Mouse (Mus musculus) neutrophil, adult 5-6 weeks (primary cell): ENCODE results near the gene Prtn3. TPM values are rescaled to one million over a fixed set of nuclear protein-coding genes. Genes with fewer than 3 reads are reported as not detected.

Source experiments
- ATAC-seq: fragments of 151-379, 151-347 bp; 2 replicates; pipeline ENCODE4 v1.8.0; 2017; ENCODE audit warnings: mild to moderate bottlenecking, moderate TSS enrichment; ENCODE audit not compliant: insufficient number of reproducible peaks, poor library complexity, low FRiP score, severe bottlenecking; ENCODE audit errors: extremely low read depth
- total RNA-seq: library from RNA; stranded (forward); fragments of 200-1000 nt; gene quantifications from 2 replicates; pipeline ENCODE4 v1.2.3, GENCODE M21; 2017

The Prtn3 gene
- total RNA-seq, result not detected in 2 replicates

DNA sequence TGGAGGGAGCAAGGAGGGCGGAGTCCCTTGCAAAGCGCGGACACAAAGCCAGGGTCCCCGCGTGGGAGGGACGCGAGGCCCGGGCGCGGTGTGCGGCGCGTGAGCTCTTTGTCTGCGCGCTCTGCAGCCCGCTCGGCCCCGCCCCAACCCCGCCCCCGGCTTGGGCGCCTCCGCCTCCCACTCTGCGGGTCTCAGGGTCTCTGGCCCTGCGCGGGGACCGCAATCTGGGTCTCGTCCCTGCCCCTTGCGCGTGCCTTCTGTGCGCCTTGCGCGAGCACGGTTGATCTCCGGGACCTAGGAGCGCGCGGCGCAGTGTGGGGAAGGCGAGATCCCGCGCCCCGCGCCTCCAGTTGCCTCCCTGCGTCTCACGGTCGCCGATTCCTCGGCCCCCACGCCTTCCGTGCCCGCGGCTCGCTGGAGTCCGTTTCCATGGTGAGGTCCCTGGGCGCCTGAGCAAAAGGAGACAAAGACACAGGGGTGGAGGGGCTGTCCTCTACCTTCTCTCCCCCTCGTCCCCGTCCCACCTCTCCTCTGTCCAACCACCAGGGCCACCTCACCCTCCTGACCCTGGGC, at the start of gene Prtn3, which contains the start of gene Plppr3:
Gene Prtn3 (plus strand): TSS at position 187 of the 573 bp plus-strand sequence.
Gene Plppr3 (minus strand): TSS at position 345 of the 573 bp plus-strand sequence.
- 0 out of 2 replicates have a peak, but pooled peaks have one; percentile 13 for ATAC-seq

DNA sequence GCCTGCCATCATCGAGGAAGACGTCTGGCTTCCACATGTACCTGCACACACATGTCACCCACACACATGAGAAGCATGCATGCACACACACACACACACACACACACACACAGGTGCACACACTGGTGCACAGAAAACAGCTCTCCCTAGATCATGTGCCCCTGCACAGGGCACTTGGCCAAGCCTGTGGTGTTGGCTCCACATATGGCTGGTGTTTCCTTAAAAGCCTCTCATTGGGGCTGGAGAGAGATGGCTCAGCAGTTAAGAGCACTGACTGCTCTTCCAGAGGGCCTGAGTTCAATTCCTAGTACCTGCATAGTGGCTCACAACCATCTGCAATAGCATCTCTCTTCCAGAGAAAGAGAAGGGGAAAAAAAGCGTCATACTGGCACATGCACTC, 42.7 kb upstream of the Prtn3 start:
- ATAC-seq, result no peak

DNA sequence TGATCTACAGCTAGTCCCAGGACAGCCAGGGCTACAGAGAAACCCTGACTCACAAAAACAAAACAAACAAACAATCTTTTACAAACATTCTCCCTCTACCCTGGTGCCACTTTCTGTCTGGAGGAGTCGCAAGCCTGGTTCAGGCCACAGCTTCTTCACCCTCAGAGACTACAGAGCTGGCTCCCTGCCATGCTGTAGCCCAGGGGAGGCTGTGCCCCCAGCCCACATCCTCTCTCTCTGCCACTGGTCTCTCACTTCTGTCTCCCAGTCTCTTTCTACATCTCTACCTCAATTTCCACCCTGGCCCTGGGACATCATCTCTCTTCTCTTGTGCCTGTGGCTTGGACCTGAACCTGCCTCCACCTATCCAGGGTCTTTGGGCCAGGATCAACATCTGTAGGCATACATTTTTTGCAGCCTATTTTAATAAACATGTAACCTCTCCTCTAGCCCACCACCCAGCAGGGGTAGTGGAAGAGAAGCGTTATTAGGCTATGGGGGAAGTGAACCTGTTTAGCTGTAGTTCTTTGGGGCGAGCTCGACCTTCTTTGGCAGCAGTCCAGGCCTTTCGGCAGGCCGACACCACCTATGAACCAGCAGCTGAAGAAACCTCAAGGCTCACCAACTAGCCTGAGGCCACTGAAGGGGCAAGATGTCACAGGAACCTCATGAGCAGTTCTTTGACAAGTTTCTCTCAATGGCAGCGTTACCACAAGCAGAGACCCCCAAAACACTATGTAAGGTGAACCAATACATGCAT, 42.1 kb upstream of the Prtn3 start:
- ATAC-seq, result no peak

DNA sequence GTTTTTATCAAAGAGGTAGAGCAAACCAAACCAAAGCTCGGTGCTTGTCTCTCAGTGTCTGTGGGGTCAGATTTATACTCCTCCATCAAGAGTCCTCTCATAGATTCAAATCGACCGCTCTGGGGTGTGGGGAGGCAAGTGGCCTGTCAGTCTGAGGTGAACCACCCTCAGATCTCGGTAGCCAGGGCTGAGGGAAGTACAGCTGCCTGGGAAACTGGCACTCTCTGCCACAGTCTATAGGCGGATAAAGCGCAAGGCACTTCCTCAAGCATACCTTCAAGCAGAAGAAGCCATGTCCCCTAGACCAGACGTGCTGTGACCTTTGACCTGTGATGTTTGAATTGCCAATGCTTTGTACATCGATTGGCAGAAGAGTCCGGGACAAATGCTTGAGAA, 41.5 kb upstream of the Prtn3 start:
- ATAC-seq, result no peak

DNA sequence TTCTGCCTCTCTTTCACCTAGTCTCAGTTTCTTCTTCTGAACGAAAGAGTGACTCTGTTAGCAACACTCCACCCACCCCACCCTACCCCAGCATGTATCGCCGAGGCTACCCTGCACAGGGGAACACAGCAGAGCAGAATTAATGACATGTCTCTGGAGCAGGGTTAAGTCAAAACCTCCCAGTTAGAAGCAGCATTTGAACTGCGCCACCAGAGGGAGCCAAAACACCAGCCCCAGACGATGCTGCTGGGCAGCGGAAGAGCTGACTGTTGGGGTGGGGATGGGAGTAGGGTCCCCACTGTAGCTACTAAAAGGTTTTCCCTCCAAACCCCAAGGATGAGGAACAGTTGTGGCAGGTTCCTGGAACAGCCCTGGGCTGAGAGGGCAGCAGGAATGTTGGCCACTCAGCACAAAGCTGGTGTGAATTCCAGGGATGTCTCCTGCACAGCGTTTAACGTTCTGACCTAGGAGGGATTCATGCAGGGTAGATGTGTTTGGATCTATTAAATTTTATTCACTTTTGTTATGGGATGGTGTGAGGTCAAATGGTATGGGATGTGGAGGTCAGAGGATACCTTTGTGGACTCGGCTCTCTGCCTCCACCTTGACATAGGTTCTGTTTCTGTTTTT, 39.4 kb upstream of the Prtn3 start:
- peak; percentile 84 for ATAC-seq

DNA sequence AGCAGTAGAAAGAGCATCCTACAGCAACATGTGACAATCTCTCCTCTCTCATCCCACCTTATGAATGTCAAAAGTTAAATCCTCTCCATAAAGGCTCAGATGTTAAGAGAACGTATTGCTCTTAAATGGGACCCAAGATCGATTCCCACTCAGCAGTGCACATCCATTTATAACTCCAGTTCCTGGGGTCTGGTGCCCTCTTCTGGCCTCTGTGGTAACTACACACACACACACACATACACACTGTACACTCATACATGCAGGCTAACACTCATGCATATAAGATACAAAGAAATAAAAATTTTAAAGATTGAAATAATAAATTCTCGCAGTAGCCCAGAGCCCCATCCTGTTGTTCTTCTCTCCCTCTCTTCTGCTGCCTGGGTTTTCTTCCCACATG, 37.4 kb upstream of the Prtn3 start:
- no peak for ATAC-seq

DNA sequence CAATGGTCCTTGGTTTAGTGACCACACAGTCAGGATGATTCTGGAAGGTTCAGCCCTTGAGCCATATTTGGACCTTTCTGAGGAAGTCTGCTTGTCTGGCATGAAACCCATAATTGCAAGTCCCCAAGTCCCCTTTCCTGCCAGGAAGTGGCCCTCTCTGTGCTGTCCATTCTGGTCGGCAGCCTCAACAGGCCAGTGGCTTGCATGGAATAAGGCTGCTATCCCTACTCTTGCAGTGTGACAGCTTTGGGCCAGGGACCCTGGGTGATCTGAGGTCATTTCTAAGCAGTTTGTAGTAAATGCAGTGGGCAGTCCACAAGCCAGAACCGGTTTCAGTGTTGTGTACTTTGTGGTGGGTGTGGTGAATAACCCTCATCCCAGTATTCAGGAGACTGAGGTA, 36.1 kb upstream of the Prtn3 start:
- no peak for ATAC-seq

DNA sequence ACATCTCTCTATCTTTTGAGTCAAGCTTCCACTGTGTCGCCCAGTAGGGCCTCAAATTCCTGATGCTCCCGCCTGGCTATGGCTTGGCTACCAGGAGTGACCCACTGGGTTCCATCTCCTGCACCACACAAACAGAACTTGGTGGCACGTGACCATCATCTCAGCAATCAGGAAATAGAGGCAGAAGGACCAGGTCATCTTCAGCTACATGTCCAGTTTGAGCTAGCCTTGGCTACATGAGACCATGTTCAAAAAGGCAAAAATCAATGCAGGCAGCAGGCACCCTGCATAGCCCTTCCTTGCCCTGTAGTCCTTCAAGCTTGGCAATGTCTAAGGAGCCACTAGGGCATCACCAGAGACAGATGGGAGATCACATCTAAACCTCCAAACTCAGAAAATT, 34.2 kb upstream of the Prtn3 start:
- ATAC-seq, result no peak

DNA sequence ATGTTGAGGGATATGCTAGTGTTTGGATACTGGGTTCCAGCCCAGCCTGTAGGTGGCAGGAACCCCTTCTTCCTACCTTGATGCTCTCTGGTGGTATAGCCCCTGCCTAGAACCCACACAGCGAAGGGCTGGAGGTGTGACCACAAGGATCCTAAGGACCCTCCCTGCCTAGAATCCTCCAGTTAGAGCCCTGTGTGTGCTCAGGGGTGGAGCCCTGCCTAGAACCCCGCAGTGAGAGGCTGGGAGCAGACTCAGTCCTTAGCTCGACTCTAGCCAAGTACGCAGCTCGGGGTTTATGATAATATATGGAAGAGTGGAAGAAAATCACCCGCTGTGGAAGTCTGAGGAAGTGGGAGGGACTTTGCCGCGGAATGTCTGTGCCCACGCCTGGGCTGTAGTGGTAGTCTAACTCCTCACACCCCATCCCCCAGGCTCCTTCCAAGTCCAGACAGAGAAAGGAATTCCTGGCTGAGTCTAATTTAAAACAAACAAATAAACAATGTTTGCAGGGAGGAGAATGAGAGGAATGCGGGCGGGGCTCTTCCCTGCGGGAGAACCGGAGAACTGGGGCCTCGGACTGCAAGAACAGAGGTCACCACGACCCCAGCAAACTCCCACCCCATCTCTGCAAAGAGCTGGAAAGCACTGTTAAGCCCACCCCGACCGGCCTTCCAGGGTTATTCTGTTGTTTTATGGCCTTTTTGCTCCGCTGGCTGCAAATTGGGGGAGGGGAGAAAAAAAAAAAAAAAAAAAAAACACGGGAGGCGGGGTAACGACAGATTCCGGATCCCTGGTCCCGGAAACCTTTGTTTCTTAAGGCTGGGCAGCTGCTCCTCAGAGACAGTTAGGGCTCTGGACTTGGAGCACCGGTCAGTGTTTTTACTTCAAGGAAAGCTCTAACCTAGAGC, 33.4 kb upstream of the Prtn3 start:
- 0 out of 2 replicates have a peak, but pooled peaks have one; percentile 16 for ATAC-seq

DNA sequence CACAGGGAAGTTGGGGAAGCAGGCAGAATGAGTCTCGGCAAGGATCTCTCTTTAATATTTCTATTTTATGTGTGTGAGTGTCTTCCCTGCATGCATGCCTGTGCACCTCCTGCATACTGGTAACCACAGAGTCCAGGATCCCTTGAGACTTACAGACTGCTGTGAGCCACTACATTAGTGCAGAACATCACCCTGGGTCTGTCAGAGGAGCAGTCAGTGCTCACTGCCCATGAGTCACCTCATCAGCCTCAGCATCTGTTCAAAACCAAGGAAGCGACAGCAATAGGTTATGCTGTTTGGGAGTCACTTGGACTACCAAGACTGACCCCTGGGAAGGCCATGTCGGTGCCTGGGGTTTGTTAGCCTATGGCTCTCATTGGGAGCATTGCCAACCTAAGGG, 32.0 kb upstream of the Prtn3 start:
- no peak for ATAC-seq

DNA sequence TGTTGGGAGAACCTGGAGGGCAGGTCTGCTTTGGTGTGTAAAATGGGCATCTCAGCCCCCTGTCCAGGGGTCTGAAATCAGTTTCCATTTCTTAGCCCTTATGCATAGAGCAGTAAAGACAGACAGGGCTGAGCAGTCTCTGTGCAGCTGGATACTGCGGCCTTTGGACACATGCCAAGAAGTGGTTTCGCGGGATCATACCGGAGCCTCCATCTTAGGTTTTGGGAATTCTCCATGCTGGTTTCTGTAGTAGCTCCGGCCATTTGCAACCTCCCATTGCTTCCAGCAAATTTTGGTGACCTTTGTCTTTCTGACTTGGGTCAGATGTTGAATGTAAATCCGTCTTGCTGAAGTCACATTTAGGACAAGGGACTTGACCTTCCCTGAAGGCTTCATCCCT, 30.8 kb upstream of the Prtn3 start:
- ATAC-seq, result no peak

DNA sequence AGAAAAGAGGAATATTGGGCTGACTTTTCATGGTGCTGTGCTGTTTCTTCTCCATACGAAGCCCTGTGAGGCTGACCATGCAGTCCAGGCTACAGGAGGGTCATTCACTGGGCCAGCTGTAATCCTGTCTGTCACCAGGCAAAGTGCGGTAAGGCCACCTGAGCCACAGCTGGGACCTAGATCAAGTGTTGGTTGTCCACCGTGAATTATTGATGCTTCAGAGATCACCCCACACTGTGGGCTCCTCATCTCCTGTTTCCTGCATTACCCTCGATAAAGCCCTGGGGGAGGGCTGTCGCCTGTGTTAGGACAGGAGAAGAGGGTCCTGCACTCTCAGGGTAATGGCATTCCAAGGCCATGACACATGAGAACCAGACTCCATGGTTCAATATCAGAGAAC, 27.7 kb upstream of the Prtn3 start:
- ATAC-seq, result no peak

DNA sequence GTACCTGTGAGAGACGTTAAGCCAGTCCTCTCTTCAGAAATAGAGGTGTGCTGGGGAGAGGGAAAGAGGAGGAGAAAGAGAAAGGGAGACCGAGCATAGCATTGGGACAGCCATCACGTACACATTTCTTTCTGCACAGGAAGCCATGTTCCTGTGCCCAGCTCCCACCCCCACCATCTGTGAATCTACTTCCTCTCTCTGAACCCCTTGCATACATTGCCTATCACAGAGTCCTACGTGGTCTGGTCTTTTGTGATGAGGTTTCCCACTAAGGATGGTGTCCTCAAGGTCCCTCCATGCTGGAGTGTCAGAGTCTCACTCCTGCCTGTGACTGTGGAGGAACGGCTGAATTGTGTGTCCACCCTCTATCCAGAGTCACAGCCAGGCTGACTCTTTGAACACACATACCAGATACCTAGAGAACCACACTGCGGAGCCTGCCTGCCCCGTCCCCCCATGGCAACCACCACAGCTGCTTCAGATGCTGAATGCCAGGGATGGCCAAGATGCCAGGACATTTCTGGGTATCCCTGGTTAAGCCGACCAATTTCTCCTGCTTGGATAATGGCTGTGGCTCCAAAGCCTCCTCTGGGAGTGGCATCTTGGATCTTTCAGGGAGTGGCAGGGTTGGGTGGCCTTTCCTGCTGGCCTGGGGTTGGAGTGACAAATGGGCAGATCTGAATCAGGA, 24.2 kb upstream of the Prtn3 start:
- ATAC-seq, result no peak

DNA sequence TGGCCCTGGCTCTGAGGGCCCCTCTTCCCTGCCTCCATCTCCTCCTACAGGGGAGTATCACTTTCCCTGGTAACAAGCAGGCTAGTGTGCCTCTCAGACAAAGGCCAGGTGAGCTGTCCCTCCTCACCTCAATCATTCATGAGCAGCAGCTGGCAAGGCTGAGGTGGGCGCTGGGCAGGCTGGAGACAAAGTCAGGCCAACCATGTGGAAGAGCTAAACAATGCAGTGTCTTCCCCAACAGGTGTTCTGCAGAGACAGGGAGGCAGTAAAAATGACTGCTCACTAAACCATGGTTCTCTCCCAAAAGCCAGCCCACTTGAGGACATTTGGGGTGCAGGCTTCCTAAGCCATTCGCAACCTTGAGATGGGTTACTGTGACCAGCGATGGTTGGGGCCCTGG, 22.6 kb upstream of the Prtn3 start:
- ATAC-seq, result no peak

DNA sequence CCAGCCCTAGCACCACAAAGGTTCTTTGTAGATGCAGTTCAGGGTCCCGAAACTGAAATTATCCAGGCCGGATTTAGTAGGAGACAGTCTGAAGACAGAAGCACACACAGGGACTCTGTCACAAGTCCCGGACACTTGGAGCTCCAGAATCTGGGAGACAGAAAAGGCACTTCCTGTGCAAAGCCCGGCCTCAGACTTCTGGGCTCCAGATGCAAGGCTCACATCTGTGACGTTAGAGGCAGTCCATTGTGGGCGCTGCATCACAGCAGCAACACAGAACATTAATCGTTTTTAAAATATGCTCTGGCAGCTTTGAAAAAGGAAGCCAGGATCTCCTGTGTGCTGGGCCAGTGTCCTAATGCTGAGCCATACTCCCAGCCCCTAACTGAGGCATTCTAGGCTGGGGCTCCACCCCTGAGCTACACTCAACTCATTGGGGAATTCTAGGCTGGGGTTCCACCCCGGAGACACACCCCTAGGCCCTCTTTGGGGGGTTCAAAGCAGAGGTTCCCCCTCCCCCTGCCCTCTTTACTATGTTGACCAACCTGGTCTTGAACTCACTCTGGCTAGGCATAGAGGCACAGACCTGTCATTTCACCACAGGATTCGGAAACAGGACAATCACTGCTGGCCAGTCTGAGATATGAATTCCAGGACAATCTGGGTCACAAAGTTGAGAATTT, 22.0 kb upstream of the Prtn3 start:
- ATAC-seq, result no peak

DNA sequence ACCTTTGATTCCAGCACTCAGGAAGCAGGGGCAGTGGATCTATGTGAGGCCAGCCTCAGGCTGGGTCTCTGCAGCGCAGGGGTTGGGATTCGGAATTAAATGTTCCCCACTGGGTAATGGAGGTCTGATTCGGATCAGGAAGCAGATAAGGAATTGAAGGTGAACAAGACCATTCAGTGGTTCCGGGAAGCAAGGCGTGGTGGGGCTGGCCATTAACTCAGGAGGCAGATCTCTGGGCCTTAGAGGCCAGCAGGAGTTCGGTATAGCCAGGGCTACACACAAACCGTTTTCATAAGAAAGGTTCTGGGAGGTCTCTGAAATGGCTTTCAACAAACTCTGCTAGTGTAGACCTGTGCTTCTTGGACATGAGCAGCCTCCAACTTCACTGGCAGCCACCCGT, 21.4 kb upstream of the Prtn3 start:
- ATAC-seq, result no peak

DNA sequence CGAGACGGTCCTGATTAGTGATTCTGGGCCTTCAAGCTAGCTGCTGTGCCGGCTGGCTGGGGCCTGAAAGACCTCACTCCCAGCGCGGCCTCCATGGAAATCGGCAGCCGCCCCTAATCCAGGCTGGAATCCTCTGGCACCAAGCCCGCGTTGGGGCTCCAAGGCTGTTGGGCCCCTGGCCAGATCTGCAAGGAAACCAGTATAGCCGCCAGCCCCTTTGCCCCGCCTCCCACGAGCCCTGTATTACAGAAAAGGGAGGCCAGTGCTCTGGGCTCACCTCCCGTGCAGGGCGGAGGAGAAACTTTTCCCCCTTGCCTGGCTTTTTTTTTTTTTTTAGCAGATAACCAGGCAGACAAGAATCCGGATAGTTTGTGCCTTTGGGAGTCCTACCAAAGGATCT, 20.9 kb upstream of the Prtn3 start:
- no peak for ATAC-seq
